Mouse (Mus musculus): ENCODE results near the gene Taf12.

Gene Taf12

DNA sequence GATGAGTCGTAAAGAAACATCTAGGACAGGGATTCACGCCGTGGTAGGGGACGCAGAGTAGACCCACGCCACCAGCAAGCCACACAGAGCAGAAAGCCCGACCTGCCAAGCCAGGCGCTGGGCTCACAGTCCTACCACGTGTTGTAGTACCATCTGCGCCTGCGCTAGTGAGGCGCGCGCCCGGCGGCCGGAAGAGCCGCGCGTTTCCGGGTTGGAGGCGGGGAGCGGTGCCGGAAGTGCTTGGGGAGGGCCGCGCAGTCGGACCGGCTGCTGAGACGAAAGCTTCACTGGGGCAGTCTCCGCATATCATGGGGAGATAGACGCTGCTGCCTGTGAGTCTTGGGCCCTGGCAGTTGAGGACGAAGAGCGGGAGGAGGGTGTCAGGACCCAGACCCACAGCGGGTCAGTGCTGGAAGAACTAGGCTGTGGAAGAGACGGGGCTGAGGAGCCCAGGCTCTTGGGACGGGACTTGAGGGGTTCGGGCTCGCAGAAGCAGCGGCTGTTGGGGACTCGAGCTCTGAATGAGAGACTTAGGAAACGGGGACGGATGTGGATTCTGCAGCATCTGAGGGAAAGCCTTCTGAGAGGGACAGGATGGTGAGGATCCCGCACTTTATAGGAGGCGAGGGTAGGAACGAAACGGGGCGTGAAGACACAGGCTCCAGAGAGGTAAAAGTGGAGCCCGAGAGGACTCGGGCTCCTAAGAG, at the start of gene Taf12:
TSS of gene Taf12 (plus strand) at position 220 of the 707 bp plus-strand sequence.
- DNase-seq (ENCODE audit: low read depth) = peak; percentile 88

GRCm38 (mm10) chr4:132230422-132230821, 43.8 kb upstream of the Taf12 start:
- DNase-seq (ENCODE audit: low read depth) = no peak

DNA sequence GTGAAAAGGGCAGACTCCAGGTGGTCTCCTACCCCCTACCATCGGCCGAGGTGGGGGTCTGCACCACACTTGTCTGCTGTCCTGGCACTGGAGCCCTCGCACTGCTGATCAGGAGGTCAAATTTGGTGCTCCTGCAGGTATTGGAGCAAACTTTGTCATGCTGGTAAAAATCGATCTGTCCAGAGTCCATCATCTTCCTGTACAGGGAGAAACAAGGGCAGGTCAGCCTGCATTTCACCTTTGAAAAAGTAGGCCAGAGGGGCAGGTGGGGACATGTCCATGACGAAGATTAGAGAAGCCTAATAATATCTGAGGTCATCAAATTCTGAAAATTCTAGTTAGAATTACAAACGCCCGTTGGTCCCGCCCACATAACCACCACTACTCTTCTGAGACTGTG, 39.5 kb upstream of the Taf12 start:
- DNase-seq (ENCODE audit: low read depth) = no peak

DNA sequence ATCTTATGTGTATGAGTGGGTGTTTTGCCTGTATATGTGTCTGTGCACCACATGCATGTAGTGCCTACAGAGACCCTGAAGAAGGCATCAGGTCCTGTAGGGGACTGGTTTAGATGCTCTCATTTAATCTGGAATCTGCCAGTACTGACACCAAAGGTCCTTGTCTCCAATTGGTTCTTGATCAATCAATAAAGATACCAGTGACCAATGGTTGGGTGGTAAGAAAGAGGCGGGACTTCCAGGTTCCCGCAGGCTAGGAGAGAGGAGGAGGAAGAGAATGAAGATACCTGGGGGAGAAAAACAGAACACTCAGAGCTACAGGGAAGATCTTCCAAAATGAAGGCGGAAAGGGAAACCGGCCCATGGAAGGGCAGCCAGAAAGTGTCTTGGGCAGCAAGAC, 35.8 kb upstream of the Taf12 start:
- DNase-seq (ENCODE audit: low read depth) = no peak

DNA sequence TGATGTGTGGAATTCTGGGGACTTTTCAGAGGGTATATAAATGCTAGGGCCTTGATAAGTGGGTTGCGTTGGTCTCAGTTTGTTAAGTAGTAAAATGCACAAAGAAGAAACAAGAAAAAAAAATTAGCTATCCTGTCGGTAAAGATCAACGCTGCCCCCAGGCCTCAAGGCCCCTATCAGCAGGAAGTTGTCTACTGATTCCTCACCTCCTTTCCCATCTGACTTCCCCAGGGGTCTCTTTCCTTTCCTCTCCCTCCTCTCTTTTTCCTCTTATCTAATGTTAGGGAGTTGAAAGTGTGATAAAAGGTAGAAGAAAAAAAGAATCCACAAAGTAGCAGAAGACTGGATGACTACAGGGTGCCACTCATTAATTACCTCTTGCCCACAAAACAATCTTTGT, 33.8 kb upstream of the Taf12 start:
- DNase-seq (ENCODE audit: low read depth) = no peak

DNA sequence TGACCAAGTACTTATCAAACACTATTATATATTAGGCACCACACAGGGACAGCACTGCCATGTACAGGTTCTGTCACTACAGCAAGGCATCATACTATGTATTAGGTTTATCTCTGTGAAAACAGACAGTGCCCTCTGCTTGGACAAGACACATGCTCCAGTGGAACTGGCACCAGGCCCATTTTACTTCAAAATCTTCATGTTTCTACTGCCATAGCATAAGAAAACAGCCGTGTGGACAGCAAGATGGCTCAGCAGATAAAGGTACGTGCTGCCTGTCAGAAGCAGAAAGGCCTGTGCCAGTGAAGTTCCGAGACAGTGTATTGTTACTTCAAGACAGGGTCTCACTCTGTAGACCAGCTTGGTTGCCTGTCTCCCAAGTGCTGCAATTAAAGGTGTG, 33.0 kb upstream of the Taf12 start:
- no peak for DNase-seq (ENCODE audit: low read depth)

- no peak for DNase-seq (ENCODE audit: low read depth)
Measured at GRCm38 (mm10) chr4:132245643-132246042, 28.5 kb upstream of the Taf12 start.

- no peak for DNase-seq (ENCODE audit: low read depth)
Measured at GRCm38 (mm10) chr4:132247451-132247997, 26.7 kb upstream of the Taf12 start.

- no peak for DNase-seq (ENCODE audit: low read depth)
Measured at GRCm38 (mm10) chr4:132251596-132251995, 22.6 kb upstream of the Taf12 start.

- no peak for DNase-seq (ENCODE audit: low read depth)
Measured at GRCm38 (mm10) chr4:132253128-132253527, 21.0 kb upstream of the Taf12 start.

- DNase-seq (ENCODE audit: low read depth) = no peak
Measured at GRCm38 (mm10) chr4:132253622-132254021, 20.6 kb upstream of the Taf12 start.

- DNase-seq (ENCODE audit: low read depth) = no peak
Measured at GRCm38 (mm10) chr4:132254986-132255385, 19.2 kb upstream of the Taf12 start.

DNA sequence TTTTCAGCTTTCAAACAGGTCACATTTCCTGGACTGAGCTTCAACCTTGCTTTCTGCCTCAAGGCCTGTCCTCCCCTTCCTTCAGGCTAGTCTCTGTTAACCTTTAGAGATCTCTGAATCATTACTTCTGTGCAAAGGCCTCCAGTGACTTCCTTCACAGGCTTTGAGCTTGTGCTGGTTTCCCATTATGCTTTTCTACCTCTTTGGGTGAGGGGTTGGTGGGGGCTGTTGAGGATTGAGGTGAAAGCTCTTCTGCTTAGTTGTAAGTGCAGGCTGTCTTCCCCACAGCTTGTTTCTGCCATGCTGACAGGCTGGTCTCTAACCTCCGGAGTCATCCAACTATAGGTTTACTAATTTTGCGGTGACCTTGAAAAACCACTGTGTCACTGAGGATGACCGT, 17.8 kb upstream of the Taf12 start:
- no peak for DNase-seq (ENCODE audit: low read depth)

- no peak for DNase-seq (ENCODE audit: low read depth)
Measured at GRCm38 (mm10) chr4:132259248-132259647, 14.9 kb upstream of the Taf12 start.

DNA sequence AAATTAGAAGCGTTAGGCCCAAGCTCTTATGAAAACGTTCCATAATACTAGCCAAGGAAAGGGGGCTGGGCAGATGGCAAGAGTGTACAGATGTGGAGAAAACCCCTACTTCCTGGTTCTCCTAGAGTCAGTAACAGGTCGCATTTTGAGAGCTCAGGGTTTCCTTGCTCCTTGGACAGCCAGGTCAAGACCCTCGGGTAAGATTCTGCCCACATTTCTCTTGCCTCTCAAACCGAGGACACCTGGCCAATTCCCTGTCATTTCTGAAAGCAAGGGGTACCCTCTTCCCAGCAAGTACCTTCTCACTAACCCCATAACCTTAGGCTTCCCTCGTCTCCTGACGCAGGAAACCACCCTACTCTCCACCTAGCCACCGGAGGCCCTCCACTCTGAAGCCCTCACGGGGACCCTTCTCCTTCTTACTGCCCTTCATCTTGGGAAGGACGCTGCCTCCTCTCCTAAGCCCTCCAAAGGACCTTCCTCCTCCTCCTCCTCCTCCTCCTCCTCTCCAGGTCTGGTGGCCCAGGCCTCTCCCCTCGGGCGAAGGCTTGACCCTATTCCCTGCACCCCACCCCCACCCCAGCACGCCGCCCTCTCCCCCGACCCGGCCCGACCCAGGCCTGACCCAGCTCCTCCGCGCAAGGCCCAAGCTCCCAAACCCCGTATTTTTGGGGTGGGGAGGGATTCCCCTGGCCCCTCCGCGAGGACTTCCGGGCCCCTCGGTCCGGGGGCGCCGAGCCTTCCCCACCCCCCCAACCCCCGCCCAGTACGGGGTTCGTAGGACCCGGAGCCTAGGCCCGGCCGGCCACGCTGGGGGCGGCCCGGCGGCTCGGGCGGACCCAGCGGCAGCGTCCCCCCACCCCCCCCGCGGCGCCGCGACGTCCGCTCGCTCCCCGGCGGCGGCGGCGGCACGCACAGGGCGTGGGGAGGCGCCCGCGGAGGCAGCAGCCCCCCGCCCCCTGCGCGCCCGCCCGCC, 13.5 kb upstream of the Taf12 start:
- DNase-seq (ENCODE audit: low read depth) = no peak

- DNase-seq (ENCODE audit: low read depth) = no peak
Measured at GRCm38 (mm10) chr4:132261514-132262357, 12.4 kb upstream of the Taf12 start, which contains the start of gene Gmeb1. Gene Gmeb1 (minus strand): TSS chr4:132261602.

- no peak for DNase-seq (ENCODE audit: low read depth)
Measured at GRCm38 (mm10) chr4:132262358-132262616, 11.9 kb upstream of the Taf12 start.

- DNase-seq (ENCODE audit: low read depth) = no peak
Measured at GRCm38 (mm10) chr4:132263313-132263712, 10.9 kb upstream of the Taf12 start.

GRCm38 (mm10) chr4:132266835-132267349, 7.3 kb upstream of the Taf12 start:
- DNase-seq (ENCODE audit: low read depth) = no peak

- no peak for DNase-seq (ENCODE audit: low read depth)
Measured at GRCm38 (mm10) chr4:132268871-132269739, 5.1 kb upstream of the Taf12 start.
